Comparison of ENCODE assay signal across 11 mouse cellular contexts in genomic region chr4:97648436-97648707, GRCm38 (mm10).
A peak's percentile ranks its signal among the peaks of the same experiment; 100 is the strongest.
DNase-seq lines count a peak whose midpoint lies in the region; ATAC-seq lines count a peak whose summit lies in the region.
"Had no signal": no experiment of that assay in that cellular context is flagged by ENCODE, and none has a peak within 500 bp of the region (broad histone marks: within the 10 kb centered on the region; RNA-seq: fewer than 3 reads in every experiment).

No protein-coding gene starts in this region.

- no peaks in the 10 kb centered on the region for H3K27me3 ChIP-seq in embryonic facial prominence, embryonic 11.5 days (ENCODE audit: control insufficient read depth, insufficient read depth, low read length)
- H3K27me3 ChIP-seq in forebrain, embryonic 13.5 days: no peaks in the 10 kb centered on the region
- H3K27me3 ChIP-seq in hindbrain, embryonic 14.5 days (ENCODE audit: control insufficient read depth, insufficient read depth, low read length): no peaks in the 10 kb centered on the region
- H3K27me3 ChIP-seq in midbrain, embryonic 16.5 days (ENCODE audit: control insufficient read depth, insufficient read depth, low read depth, low read length): no peaks in the 10 kb centered on the region
- H3K27me3 ChIP-seq: intestine, embryonic 15.5 days; limb, embryonic 15.5 days had no signal

- no peak for ATAC-seq in embryonic facial prominence, embryonic 11.5 days (replicated peaks; ENCODE audit: insufficient number of reproducible peaks, low FRiP score, low TSS enrichment, low read depth)
- ATAC-seq in forebrain, embryonic 13.5 days: no peak
- no peak for ATAC-seq in hindbrain, embryonic 14.5 days (ENCODE audit: low FRiP score)
- ATAC-seq in midbrain, embryonic 16.5 days: no peak

- WGBS in embryonic facial prominence, embryonic 11.5 days: 42% methylated on average over 2 of the region's 2 CpGs
- WGBS in forebrain, embryonic 13.5 days: 35% methylated on average over 2 of the region's 2 CpGs
- WGBS in hindbrain, embryonic 14.5 days: 34% methylated on average over 2 of the region's 2 CpGs
- WGBS in midbrain, embryonic 16.5 days: 52% methylated on average over 2 of the region's 2 CpGs

- no peak overlapping the region for H3K4me2 ChIP-seq in embryonic facial prominence, embryonic 11.5 days (ENCODE audit: low read depth, low read length)
- 0 out of 2 replicates have a peak overlapping the region, but pooled peaks have one; percentile 16 for H3K4me2 ChIP-seq in forebrain, embryonic 13.5 days
- H3K4me2 ChIP-seq in hindbrain, embryonic 14.5 days (replicated peaks): no peak overlapping the region
- no peak overlapping the region for H3K4me2 ChIP-seq in midbrain, embryonic 16.5 days (ENCODE audit: low read length)
- H3K4me2 ChIP-seq: intestine, embryonic 15.5 days; limb, embryonic 15.5 days had no signal

- DNase-seq in embryonic facial prominence, embryonic 11.5 days (ENCODE audit: low spot score): peak; percentile 72
- DNase-seq in hindbrain, embryonic 14.5 days (ENCODE audit: low spot score): no peak
- DNase-seq in heart, adult 11 months: no peak
- DNase-seq in right cerebral cortex, postnatal 36 days (ENCODE audit: low spot score in 2 of 2): no peak
- DNase-seq in left cerebral cortex, adult 8-10 months (ENCODE audit: low spot score in 2 of 2): no peak
- DNase-seq: kidney, postnatal 10 days; thymus, postnatal 25 days had no signal

- H3K36me3 ChIP-seq in embryonic facial prominence, embryonic 11.5 days (replicated peaks; ENCODE audit: control insufficient read depth, insufficient read depth, low read depth, low read length): no peaks in the 10 kb centered on the region
- H3K36me3 ChIP-seq in forebrain, embryonic 13.5 days (ENCODE audit: poor library complexity, severe bottlenecking): no peaks in the 10 kb centered on the region
- no peaks in the 10 kb centered on the region for H3K36me3 ChIP-seq in hindbrain, embryonic 14.5 days (replicated peaks; ENCODE audit: control insufficient read depth, insufficient read depth)
- no peaks in the 10 kb centered on the region for H3K36me3 ChIP-seq in midbrain, embryonic 16.5 days (ENCODE audit: control insufficient read depth, insufficient read depth, low read length)
- H3K36me3 ChIP-seq: intestine, embryonic 15.5 days; limb, embryonic 15.5 days had no signal

- H3K4me3 ChIP-seq in embryonic facial prominence, embryonic 11.5 days (ENCODE audit: low read depth, low read length): no peak overlapping the region
- no peak overlapping the region for H3K4me3 ChIP-seq in forebrain, embryonic 13.5 days
- H3K4me3 ChIP-seq in hindbrain, embryonic 14.5 days (replicated peaks; ENCODE audit: low read length): no peak overlapping the region
- no peak overlapping the region for H3K4me3 ChIP-seq in midbrain, embryonic 16.5 days (ENCODE audit: low read depth, low read length)
- H3K4me3 ChIP-seq: intestine, embryonic 15.5 days; limb, embryonic 15.5 days had no signal

- H3K9me3 ChIP-seq in embryonic facial prominence, embryonic 11.5 days (replicated peaks; ENCODE audit: control insufficient read depth, low read length): no peaks in the 10 kb centered on the region
- H3K9me3 ChIP-seq in forebrain, embryonic 13.5 days (replicated peaks): no peaks in the 10 kb centered on the region
- H3K9me3 ChIP-seq in hindbrain, embryonic 14.5 days (ENCODE audit: control insufficient read depth, low read length): no peaks in the 10 kb centered on the region
- H3K9me3 ChIP-seq in midbrain, embryonic 16.5 days (replicated peaks; ENCODE audit: control insufficient read depth, low read length, poor library complexity, severe bottlenecking): no peaks in the 10 kb centered on the region
- H3K9me3 ChIP-seq: intestine, embryonic 15.5 days; limb, embryonic 15.5 days had no signal

- no peak overlapping the region for H3K9ac ChIP-seq in embryonic facial prominence, embryonic 11.5 days (replicated peaks; ENCODE audit: low read length)
- no peak overlapping the region for H3K9ac ChIP-seq in forebrain, embryonic 13.5 days
- no peak overlapping the region for H3K9ac ChIP-seq in hindbrain, embryonic 14.5 days
- H3K9ac ChIP-seq in midbrain, embryonic 16.5 days (ENCODE audit: low read depth, low read length): no peak overlapping the region
- H3K9ac ChIP-seq: intestine, embryonic 15.5 days; limb, embryonic 15.5 days had no signal

- no peaks in the 10 kb centered on the region for H3K4me1 ChIP-seq in embryonic facial prominence, embryonic 11.5 days (ENCODE audit: control insufficient read depth, insufficient read depth, low read length)
- peaks cover 44% of the 10 kb centered on the region for H3K4me1 ChIP-seq in forebrain, embryonic 13.5 days
- H3K4me1 ChIP-seq in hindbrain, embryonic 14.5 days (replicated peaks; ENCODE audit: control insufficient read depth, insufficient read depth, low read length): peaks cover 31% of the 10 kb centered on the region
- peaks cover 14% of the 10 kb centered on the region for H3K4me1 ChIP-seq in midbrain, embryonic 16.5 days (ENCODE audit: control insufficient read depth, insufficient read depth, low read length)

- H3K27ac ChIP-seq in embryonic facial prominence, embryonic 11.5 days (replicated peaks; ENCODE audit: low read depth, low read length): 0 out of 2 replicates have a peak overlapping the region, but pooled peaks have one; percentile 21
- H3K27ac ChIP-seq in forebrain, embryonic 13.5 days: peak overlapping the region; percentile 94
- H3K27ac ChIP-seq in hindbrain, embryonic 14.5 days: peak overlapping the region; percentile 88
- H3K27ac ChIP-seq in midbrain, embryonic 16.5 days (ENCODE audit: low read length): peak overlapping the region; percentile 47

Comparison
In these comparisons a context has a peak if more than half of its experiments do, and no peak if none do; other contexts are left out.
1. H3K27ac ChIP-seq: peak in every context shown above with its lines; median percentile 94 in forebrain, embryonic 13.5 days; 88 in hindbrain, embryonic 14.5 days; 47 in midbrain, embryonic 16.5 days; 21 in embryonic facial prominence, embryonic 11.5 days.